Mouse (Mus musculus) stomach, embryonic 16.5 days (tissue): ENCODE measurements at regions not wholly inside any gene's neighbourhood (a gene's known extent, or its start where the extent isn't known, plus 50 kb on each side); places are given as distances from the start of the nearest gene placed in this dataset.

ENCODE experiments used
- ATAC-seq: fragments of 200-750 bp; cut with Nextera tagmentation; 2 replicates; pipeline ENCODE4 v1.8.0; 2017; ENCODE audit warnings: moderate number of reproducible peaks, moderate TSS enrichment; ENCODE audit not compliant: insufficient read depth, low FRiP score
- H3K27ac ChIP-seq: fragments of 300-500 bp; sonication (generic); 2 replicates; pipeline ENCODE4 v1.5.1; 2014; ENCODE audit warnings: low read length
- H3K27me3 ChIP-seq: fragments of 300-500 bp; sonication (generic); 2 replicates; pipeline ENCODE4 v1.6.1; 2014; ENCODE audit warnings: low read length, control low read depth, mixed read lengths; ENCODE audit not compliant: control insufficient read depth, insufficient read depth
- H3K36me3 ChIP-seq: fragments of 300-500 bp; sonication (generic); 2 replicates; pipeline ENCODE4 v1.6.1; 2014; ENCODE audit warnings: low read length; ENCODE audit not compliant: control insufficient read depth, insufficient read depth
- H3K4me1 ChIP-seq: fragments of 300-500 bp; sonication (generic); 2 replicates; pipeline ENCODE4 v1.6.1; 2014; ENCODE audit warnings: low read length, control low read depth, mixed read lengths; ENCODE audit not compliant: control insufficient read depth, insufficient read depth
- H3K4me2 ChIP-seq: fragments of 300-500 bp; sonication (generic); 2 replicates; pipeline ENCODE4 v1.6.1; 2014; ENCODE audit warnings: low read depth, low read length, mixed read lengths
- H3K4me3 ChIP-seq: fragments of 300-500 bp; sonication (generic); replicated peaks from 2 replicates; pipeline ENCODE4 v1.5.1; 2014; ENCODE audit warnings: mild to moderate bottlenecking, low read length
- H3K9ac ChIP-seq: fragments of 300-500 bp; sonication (generic); 2 replicates; pipeline ENCODE4 v1.6.1; 2014; ENCODE audit warnings: low read length
- H3K9me3 ChIP-seq: fragments of 300-500 bp; sonication (generic); replicated peaks from 2 replicates; pipeline ENCODE4 v1.6.1; 2016; ENCODE audit warnings: low read length, control low read depth; ENCODE audit not compliant: control insufficient read depth
- WGBS: fragments of 180-500 bp; shearing (Covaris S2); extraction: QIAGEN DNeasy Blood & Tissue Kit; methylation state at CpG from one replicate; pipeline ENCODE4 v1.1.7; 2014; 5-methylcytosine and 5-hydroxymethylcytosine counted together

- Histone ChIP-seq H3K4me1 (no peaks in the 10 kb centered on the region; the same call in 1 of the 2 replicates), H3K27me3 (no peaks in the 10 kb centered on the region), H3K9ac (no peak overlapping the region), H3K27ac (peak overlapping the region; percentile 42), H3K4me3 (no peak overlapping the region), H3K4me2 (no peak overlapping the region), H3K36me3 (no peaks in the 10 kb centered on the region), H3K9me3 (0 out of 2 replicates have a peak, but pooled peaks cover 8% of the 10 kb centered on the region)
- WGBS, result 44% methylated on average over 8 of the region's 8 CpGs
- peak; percentile 56; the same call in 1 of the 2 replicates for ATAC-seq
Measured at GRCm38 (mm10) chr1:88946374-88946773, 123.8 kb upstream of the Sh3bp4 start.

GRCm38 (mm10) chr1:88949911-88950310 is 120.3 kb upstream of the Sh3bp4 start:
- 0 out of 2 replicates have a peak, but pooled peaks cover 8% of the 10 kb centered on the region for H3K9me3 ChIP-seq

GRCm38 (mm10) chr1:88953516-88953915 is 116.7 kb upstream of the Sh3bp4 start:
- H3K9ac ChIP-seq, result no peak overlapping the region
- no peak for ATAC-seq
- H3K4me2 ChIP-seq, result no peak overlapping the region
- 0 out of 2 replicates have a peak, but pooled peaks cover 8% of the 10 kb centered on the region for H3K9me3 ChIP-seq
- H3K36me3 ChIP-seq, result no peaks in the 10 kb centered on the region
- 69% methylated on average over 4 of the region's 4 CpGs for WGBS
- no peaks in the 10 kb centered on the region for H3K4me1 ChIP-seq
- no peaks in the 10 kb centered on the region for H3K27me3 ChIP-seq
- H3K27ac ChIP-seq, result no peak overlapping the region
- H3K4me3 ChIP-seq, result no peak overlapping the region

More at GRCm38 (mm10) chr1:88949911-88950310, 120.3 kb upstream of the Sh3bp4 start:
- Histone ChIP-seq H3K4me1 (no peaks in the 10 kb centered on the region; the same call in 1 of the 2 replicates), H3K9ac (no peak overlapping the region), H3K4me2 (no peak overlapping the region), H3K36me3 (no peaks in the 10 kb centered on the region), H3K27me3 (no peaks in the 10 kb centered on the region), H3K27ac (no peak overlapping the region), H3K4me3 (no peak overlapping the region)
- ATAC-seq, result no peak; the same call in 1 of the 2 replicates
- WGBS, result 75% methylated on average over 1 of the region's 1 CpGs

- H3K4me2 ChIP-seq, result no peak overlapping the region
- no peak overlapping the region for H3K4me3 ChIP-seq
- H3K27me3 ChIP-seq, result no peaks in the 10 kb centered on the region
- 47% methylated on average over 5 of the region's 5 CpGs for WGBS
- no peaks in the 10 kb centered on the region for H3K4me1 ChIP-seq
- no peak overlapping the region for H3K9ac ChIP-seq
- peak; percentile 84 for ATAC-seq
- H3K9me3 ChIP-seq, result no peaks in the 10 kb centered on the region
- H3K27ac ChIP-seq, result peak overlapping the region; percentile 63; the same call in 1 of the 2 replicates
- no peaks in the 10 kb centered on the region for H3K36me3 ChIP-seq
Measured at GRCm38 (mm10) chr1:88954784-88955183, 115.4 kb upstream of the Sh3bp4 start.

GRCm38 (mm10) chr1:88957061-88957460 is 113.2 kb upstream of the Sh3bp4 start:
- H3K36me3 ChIP-seq, result no peaks in the 10 kb centered on the region
- H3K27ac ChIP-seq, result no peak overlapping the region
- 84% methylated on average over 5 of the region's 5 CpGs for WGBS
- H3K27me3 ChIP-seq, result no peaks in the 10 kb centered on the region; the same call in 1 of the 2 replicates
- H3K4me2 ChIP-seq, result no peak overlapping the region
- no peak overlapping the region for H3K4me3 ChIP-seq
- no peaks in the 10 kb centered on the region for H3K4me1 ChIP-seq
- ATAC-seq, result no peak
- no peak overlapping the region for H3K9ac ChIP-seq
- no peaks in the 10 kb centered on the region for H3K9me3 ChIP-seq

- Histone ChIP-seq H3K36me3 (no peaks in the 10 kb centered on the region), H3K27me3 (no peaks in the 10 kb centered on the region; the same call in 1 of the 2 replicates), H3K4me2 (no peak overlapping the region), H3K9me3 (0 out of 2 replicates have a peak, but pooled peaks cover 3% of the 10 kb centered on the region), H3K4me3 (no peak overlapping the region), H3K4me1 (no peaks in the 10 kb centered on the region), H3K27ac (no peak overlapping the region), H3K9ac (0 out of 2 replicates have a peak overlapping the region, but pooled peaks have one; percentile 8)
- ATAC-seq, result no peak
- WGBS, result 18% methylated on average over 4 of the region's 4 CpGs
Measured at GRCm38 (mm10) chr1:88959715-88960114, 110.5 kb upstream of the Sh3bp4 start.

- WGBS, result 57% methylated on average over 11 of the region's 11 CpGs
- no peak overlapping the region for H3K4me2 ChIP-seq
- H3K9me3 ChIP-seq, result 0 out of 2 replicates have a peak, but pooled peaks cover 3% of the 10 kb centered on the region
- H3K36me3 ChIP-seq, result no peaks in the 10 kb centered on the region
- H3K4me1 ChIP-seq, result no peaks in the 10 kb centered on the region
- H3K4me3 ChIP-seq, result no peak overlapping the region
- H3K27me3 ChIP-seq, result no peaks in the 10 kb centered on the region; the same call in 1 of the 2 replicates
- ATAC-seq, result no peak
- no peak overlapping the region for H3K9ac ChIP-seq
- H3K27ac ChIP-seq, result no peak overlapping the region
Measured at GRCm38 (mm10) chr1:88960142-88960541, 110.1 kb upstream of the Sh3bp4 start.

- Histone ChIP-seq H3K4me1 (no peaks in the 10 kb centered on the region; the same call in 1 of the 2 replicates), H3K9me3 (0 out of 2 replicates have a peak, but pooled peaks cover 3% of the 10 kb centered on the region), H3K27ac (no peak overlapping the region), H3K36me3 (no peaks in the 10 kb centered on the region), H3K4me2 (no peak overlapping the region), H3K27me3 (no peaks in the 10 kb centered on the region; the same call in 1 of the 2 replicates), H3K9ac (no peak overlapping the region), H3K4me3 (no peak overlapping the region)
- 81% methylated on average over 14 of the region's 14 CpGs for WGBS
- no peak for ATAC-seq
Measured at GRCm38 (mm10) chr1:88964045-88964747, 106.0 kb upstream of the Sh3bp4 start.

GRCm38 (mm10) chr1:88966416-88966815 is 103.8 kb upstream of the Sh3bp4 start:
- Histone ChIP-seq H3K4me1 (no peaks in the 10 kb centered on the region; the same call in 1 of the 2 replicates), H3K27me3 (no peaks in the 10 kb centered on the region; the same call in 1 of the 2 replicates), H3K36me3 (no peaks in the 10 kb centered on the region), H3K9me3 (0 out of 2 replicates have a peak, but pooled peaks cover 3% of the 10 kb centered on the region), H3K9ac (no peak overlapping the region), H3K27ac (no peak overlapping the region; the same call in 1 of the 2 replicates), H3K4me2 (no peak overlapping the region), H3K4me3 (no peak overlapping the region)
- no peak for ATAC-seq
- 64% methylated on average over 2 of the region's 2 CpGs for WGBS
